Mouse (Mus musculus) CH12.LX (cell line): ENCODE measurements around the gene P4ha3.

Source experiments
- CTCF ChIP-seq, 2 experiments: IDR thresholded peaks in 1 of 2; conservative IDR thresholded peaks in 1 of 2; 2 replicates each; pipeline ENCODE4 v1.5.1; 2011 to 2012; ENCODE audit warnings: low read depth in 2 of 2, low read length in 2 of 2, improper control_type of control experiment in 1 of 2, inconsistent platforms in 1 of 2, mild to moderate bottlenecking in 1 of 2, moderate library complexity in 1 of 2
- TCF12 ChIP-seq: IDR thresholded peaks from 2 replicates; pipeline ENCODE4 v1.6.1; 2014; ENCODE audit warnings: low read depth, mild to moderate bottlenecking, inconsistent platforms, low read length, improper control_type of control experiment
- ZMIZ1 ChIP-seq: IDR thresholded peaks from 2 replicates; pipeline ENCODE4 v1.6.1; 2012; ENCODE audit warnings: low read depth, mild to moderate bottlenecking, inconsistent platforms, low read length, improper control_type of control experiment

DNA sequence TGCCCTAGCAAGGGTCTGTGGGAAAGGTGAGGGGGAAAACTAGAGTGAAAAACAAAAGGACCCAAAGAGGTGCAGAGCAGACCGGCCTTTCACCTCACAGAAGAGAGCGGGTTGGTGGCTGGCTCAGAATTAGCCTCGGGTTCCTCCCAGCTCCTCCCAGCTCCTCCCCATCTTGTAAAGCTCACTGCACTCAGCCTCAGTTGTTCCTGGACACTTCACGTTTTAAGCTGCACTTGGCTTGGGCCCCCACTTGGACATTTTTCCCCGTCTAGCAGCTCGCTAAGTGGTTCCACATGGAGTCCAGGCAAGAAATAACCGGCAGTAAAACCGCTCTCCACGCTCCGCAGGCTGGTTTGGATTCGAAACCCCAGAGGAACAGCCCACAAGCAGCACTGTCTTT is 3.3 kb downstream of the P4ha3 start:
- TF ChIP-seq CTCF (conservative IDR thresholded peaks at IDR 0.05 in 1 of 2, IDR thresholded peaks at IDR 0.05 in 1 of 2; ENCODE audit: low read depth in 2 of 2, low read length in 2 of 2) (no peak), TCF12 (no peak), ZMIZ1 (no peak)
